Mouse (Mus musculus) MEL (cell line): Measurements from ENCODE around the gene Ap2b1. TPM values are rescaled to one million over a fixed set of nuclear protein-coding genes. Genes with fewer than 3 reads are reported as not detected.

Source experiments
- DNase-seq: peaks from one replicate; pipeline ENCODE4 v3.0.0; 2011; ENCODE audit warnings: low read depth, low spot score
- H3K27ac ChIP-seq: 2 replicates; pipeline ENCODE4 v1.5.1; 2012; ENCODE audit warnings: low read depth, mild to moderate bottlenecking, control low read depth, low read length, moderate library complexity; ENCODE audit not compliant: control insufficient read depth
- H3K27me3 ChIP-seq, 2 experiments: fragments of 150-350 bp in 1 of 2; sonication (generic) in 1 of 2; 2 replicates each; pipeline ENCODE4 v1.6.1; 2012; ENCODE audit warnings: low read length in 2 of 2, mild to moderate bottlenecking in 2 of 2, improper control_type of control experiment in 1 of 2, moderate library complexity in 1 of 2; ENCODE audit not compliant: insufficient read depth in 2 of 2, control insufficient read depth in 1 of 2
- H3K36me3 ChIP-seq, 2 experiments: 2 replicates each; pipeline ENCODE4 v1.6.1; 2012 to 2014; ENCODE audit warnings: low read length in 2 of 2, improper control_type of control experiment in 1 of 2, inconsistent platforms in 1 of 2, mild to moderate bottlenecking in 1 of 2; ENCODE audit not compliant: insufficient read depth in 2 of 2, control insufficient read depth in 1 of 2
- H3K4me1 ChIP-seq, 2 experiments: fragments of 150-350 bp in 1 of 2; sonication (generic) in 1 of 2; 2 replicates each; pipeline ENCODE4 v1.6.1; 2012; ENCODE audit warnings: low read length in 2 of 2, improper control_type of control experiment in 1 of 2, mild to moderate bottlenecking in 1 of 2; ENCODE audit not compliant: insufficient read depth in 2 of 2, control insufficient read depth in 1 of 2
- H3K4me3 ChIP-seq, 2 experiments: fragments of 150-350 bp in 1 of 2; sonication (generic) in 1 of 2; 2 replicates each; pipeline ENCODE4 v1.5.1; 2012; ENCODE audit warnings: low read depth in 2 of 2, low read length in 2 of 2, mild to moderate bottlenecking in 2 of 2, moderate library complexity in 2 of 2, control low read depth in 1 of 2, improper control_type of control experiment in 1 of 2; ENCODE audit not compliant: control insufficient read depth in 1 of 2, insufficient read depth in 1 of 2
- H3K79me2 ChIP-seq: 2 replicates; pipeline ENCODE4 v1.6.1; 2012; ENCODE audit warnings: mild to moderate bottlenecking, low read length, moderate library complexity; ENCODE audit not compliant: control insufficient read depth, poor library complexity, insufficient read depth
- H3K9ac ChIP-seq: 2 replicates; pipeline ENCODE4 v1.6.1; 2012; ENCODE audit warnings: low read depth, mild to moderate bottlenecking, control low read depth, low read length, moderate library complexity; ENCODE audit not compliant: control insufficient read depth, poor library complexity, severe bottlenecking
- H3K9me3 ChIP-seq: fragments of 150-350 bp; sonication (generic); replicated peaks from 2 replicates; pipeline ENCODE4 v1.6.1; 2012; ENCODE audit warnings: mild to moderate bottlenecking, low read length, improper control_type of control experiment, moderate library complexity; ENCODE audit not compliant: insufficient read depth
- BHLHE40 ChIP-seq: IDR thresholded peaks from 2 replicates; pipeline ENCODE4 v1.6.1; 2012; ENCODE audit warnings: low read depth, mild to moderate bottlenecking, inconsistent platforms, low read length, improper control_type of control experiment, borderline replicate concordance
- CHD1 ChIP-seq: IDR thresholded peaks from 2 replicates; pipeline ENCODE4 v1.6.1; 2012; ENCODE audit warnings: low read depth, mild to moderate bottlenecking, inconsistent platforms, low read length, improper control_type of control experiment
- CHD2 ChIP-seq: IDR thresholded peaks from 2 replicates; pipeline ENCODE4 v1.6.1; 2011; ENCODE audit warnings: low read length, improper control_type of control experiment
- CTCF ChIP-seq, 3 experiments: IDR thresholded peaks in 2 of 3; conservative IDR thresholded peaks in 1 of 3; 2 replicates each; pipeline ENCODE4 v1.5.1; 2011 to 2012; ENCODE audit warnings: low read length in 3 of 3, low read depth in 2 of 3, mild to moderate bottlenecking in 2 of 3, improper control_type of control experiment in 1 of 3, inconsistent platforms in 1 of 3, mixed read lengths in 1 of 3, moderate library complexity in 1 of 3; ENCODE audit not compliant: control insufficient read depth in 1 of 3, insufficient read depth in 1 of 3, poor library complexity in 1 of 3, severe bottlenecking in 1 of 3
- ELF1 ChIP-seq: IDR thresholded peaks from 2 replicates; pipeline ENCODE4 v1.6.1; 2014; ENCODE audit warnings: low read depth, mild to moderate bottlenecking, inconsistent platforms, low read length, improper control_type of control experiment, moderate library complexity
- EP300 ChIP-seq, 2 experiments: IDR thresholded peaks; 2 replicates each; pipeline ENCODE4 v1.6.1; 2011; ENCODE audit warnings: improper control_type of control experiment in 2 of 2, low read length in 2 of 2, low read depth in 1 of 2, mild to moderate bottlenecking in 1 of 2
- ETS1 ChIP-seq: IDR thresholded peaks from 2 replicates; pipeline ENCODE4 v1.6.1; 2012; ENCODE audit warnings: low read depth, mild to moderate bottlenecking, inconsistent platforms, low read length, improper control_type of control experiment, moderate library complexity
- GATA1 ChIP-seq: IDR thresholded peaks from 2 replicates; pipeline ENCODE4 v1.6.1; 2011; ENCODE audit warnings: low read depth, low read length, improper control_type of control experiment
- HCFC1 ChIP-seq: IDR thresholded peaks from 2 replicates; pipeline ENCODE4 v1.6.1; 2012; ENCODE audit warnings: low read depth, mild to moderate bottlenecking, inconsistent platforms, low read length, improper control_type of control experiment, moderate library complexity
- JUND ChIP-seq: IDR thresholded peaks from 2 replicates; pipeline ENCODE4 v1.6.1; 2011; ENCODE audit warnings: low read depth, mild to moderate bottlenecking, improper control_type of control experiment, low read length
- KAT2A ChIP-seq: conservative IDR thresholded peaks from 2 replicates; pipeline ENCODE4 v1.6.1; 2012; ENCODE audit warnings: low read depth, low read length, improper control_type of control experiment, inconsistent platforms
- MAFK ChIP-seq: IDR thresholded peaks from 2 replicates; pipeline ENCODE4 v1.6.1; 2011; ENCODE audit warnings: low read depth, mild to moderate bottlenecking, low read length, improper control_type of control experiment, borderline replicate concordance
- MAX ChIP-seq: IDR thresholded peaks from 2 replicates; pipeline ENCODE4 v1.6.1; 2011; ENCODE audit warnings: low read length, improper control_type of control experiment
- MAZ ChIP-seq: IDR thresholded peaks from 2 replicates; pipeline ENCODE4 v1.6.1; 2012; ENCODE audit warnings: low read depth, mild to moderate bottlenecking, inconsistent platforms, low read length, improper control_type of control experiment
- MEF2A ChIP-seq: IDR thresholded peaks from 2 replicates; pipeline ENCODE4 v1.6.1; 2014; ENCODE audit warnings: low read depth, mild to moderate bottlenecking, inconsistent platforms, low read length, improper control_type of control experiment; ENCODE audit not compliant: poor library complexity, insufficient replicate concordance, severe bottlenecking; ENCODE audit errors: extremely low read depth
- MXI1 ChIP-seq: IDR thresholded peaks from 2 replicates; pipeline ENCODE4 v1.6.1; 2011; ENCODE audit warnings: mild to moderate bottlenecking, low read depth, low read length, improper control_type of control experiment
- MYB ChIP-seq: IDR thresholded peaks from 2 replicates; pipeline ENCODE4 v1.6.1; 2011; ENCODE audit warnings: mild to moderate bottlenecking, low read depth, low read length, improper control_type of control experiment
- NELFE ChIP-seq: IDR thresholded peaks from 2 replicates; pipeline ENCODE4 v1.6.1; 2011; ENCODE audit warnings: low read depth, low read length, improper control_type of control experiment
- NRF1 ChIP-seq: IDR thresholded peaks from 2 replicates; pipeline ENCODE4 v1.6.1; 2014; ENCODE audit warnings: low read depth, mild to moderate bottlenecking, inconsistent platforms, low read length, improper control_type of control experiment, moderate library complexity; ENCODE audit not compliant: poor library complexity, insufficient read depth, severe bottlenecking
- POLR2A ChIP-seq, 2 experiments: IDR thresholded peaks; 2 replicates each; pipeline ENCODE4 v1.6.1; 2011 to 2012; ENCODE audit warnings: low read length in 2 of 2, mild to moderate bottlenecking in 2 of 2, control low read depth in 1 of 2, improper control_type of control experiment in 1 of 2, low read depth in 1 of 2, moderate library complexity in 1 of 2; ENCODE audit not compliant: control insufficient read depth in 1 of 2, insufficient read depth in 1 of 2, poor library complexity in 1 of 2
- POLR2AphosphoS2 ChIP-seq: IDR thresholded peaks from 2 replicates; pipeline ENCODE4 v1.6.1; 2011; ENCODE audit warnings: low read length, improper control_type of control experiment
- POLR2AphosphoS5 ChIP-seq: IDR thresholded peaks from 2 replicates; pipeline ENCODE4 v1.6.1; 2012; ENCODE audit warnings: low read depth, borderline replicate concordance, mild to moderate bottlenecking, inconsistent platforms, low read length, moderate library complexity, mixed read lengths
- RAD21 ChIP-seq: IDR thresholded peaks from 2 replicates; pipeline ENCODE4 v1.6.1; 2011; ENCODE audit warnings: mild to moderate bottlenecking, low read depth, low read length, improper control_type of control experiment
- RCOR1 ChIP-seq: IDR thresholded peaks from 2 replicates; pipeline ENCODE4 v1.6.1; 2012; ENCODE audit warnings: low read depth, mild to moderate bottlenecking, inconsistent platforms, low read length, improper control_type of control experiment
- SIN3A ChIP-seq: IDR thresholded peaks from 2 replicates; pipeline ENCODE4 v1.6.1; 2012; ENCODE audit warnings: low read length, improper control_type of control experiment, inconsistent platforms
- SMC3 ChIP-seq: IDR thresholded peaks from 2 replicates; pipeline ENCODE4 v1.6.1; 2011; ENCODE audit warnings: low read depth, low read length, improper control_type of control experiment
- TAL1 ChIP-seq: IDR thresholded peaks from 2 replicates; pipeline ENCODE4 v1.6.1; 2012; ENCODE audit warnings: mild to moderate bottlenecking, inconsistent platforms, low read length, moderate library complexity, mixed read lengths
- TBP ChIP-seq: IDR thresholded peaks from 2 replicates; pipeline ENCODE4 v1.8.0; 2011; ENCODE audit warnings: low read depth, low read length, improper control_type of control experiment
- TCF12 ChIP-seq: IDR thresholded peaks from 2 replicates; pipeline ENCODE4 v1.6.1; 2014; ENCODE audit warnings: low read depth, mild to moderate bottlenecking, inconsistent platforms, low read length, improper control_type of control experiment, moderate library complexity
- UBTF ChIP-seq: IDR thresholded peaks from 2 replicates; pipeline ENCODE4 v1.6.1; 2012; ENCODE audit warnings: low read depth, mild to moderate bottlenecking, inconsistent platforms, low read length, improper control_type of control experiment, moderate library complexity, borderline replicate concordance; ENCODE audit not compliant: insufficient read depth
- USF1 ChIP-seq: IDR thresholded peaks from 2 replicates; pipeline ENCODE4 v1.6.1; 2014; ENCODE audit warnings: low read depth, mild to moderate bottlenecking, inconsistent platforms, low read length, improper control_type of control experiment, moderate library complexity
- USF2 ChIP-seq, 2 experiments: IDR thresholded peaks; 2 replicates each; pipeline ENCODE4 v1.6.1; 2011 to 2012; ENCODE audit warnings: improper control_type of control experiment in 2 of 2, low read length in 2 of 2, borderline replicate concordance in 1 of 2, inconsistent platforms in 1 of 2, low read depth in 1 of 2, mild to moderate bottlenecking in 1 of 2; ENCODE audit not compliant: insufficient read depth in 1 of 2
- ZC3H11A ChIP-seq: IDR thresholded peaks from 2 replicates; pipeline ENCODE4 v1.6.1; 2012; ENCODE audit warnings: low read depth, mild to moderate bottlenecking, inconsistent platforms, low read length, improper control_type of control experiment
- ZMIZ1 ChIP-seq: IDR thresholded peaks from 2 replicates; pipeline ENCODE4 v1.6.1; 2012; ENCODE audit warnings: low read depth, mild to moderate bottlenecking, inconsistent platforms, low read length, improper control_type of control experiment, moderate library complexity
- ZNF384 ChIP-seq: IDR thresholded peaks from 2 replicates; pipeline ENCODE4 v1.6.1; 2012; ENCODE audit warnings: low read depth, mild to moderate bottlenecking, inconsistent platforms, low read length, improper control_type of control experiment
- polyA plus RNA-seq, 2 experiments: library from polyadenylated mRNA; stranded (reverse) in 1 of 2; unstranded in 1 of 2; fragments of >175 nt in 1 of 2; fragments of >200 nt in 1 of 2; gene quantifications; 2 replicates each; pipeline versions ENCODE4 v1.2.1 to v1.2.4; 2012; ENCODE audit warnings: low replicate concordance in 2 of 2, low read depth in 1 of 2; ENCODE audit not compliant: insufficient read length in 2 of 2, insufficient read depth in 1 of 2, missing spikeins in 1 of 2
- total RNA-seq: library from RNA; depleted of rRNA; stranded (reverse); fragments of 300-350 nt; gene quantifications from 2 replicates; pipeline ENCODE4 v1.2.3, GENCODE M21; 2012

The Ap2b1 gene
- total and polyA plus RNA-seq, 3 experiments = 60.6 to 165 (median 68.9) TPM

- peak; percentile 99 for DNase-seq
- peak overlapping the region; percentile 85 for H3K27ac ChIP-seq
- H3K9me3 ChIP-seq = no peaks in the 10 kb centered on the region
- H3K4me1 ChIP-seq = peaks cover 17 to 24% of the 10 kb centered on the region in 2 experiments
- peak overlapping the region; percentile 90 for H3K9ac ChIP-seq
- H3K27me3 ChIP-seq = no peaks in the 10 kb centered on the region
- peaks cover 28% of the 10 kb centered on the region for H3K79me2 ChIP-seq
- H3K4me3 ChIP-seq = peak overlapping the region; percentile 72 to 75
- peaks cover 15 to 52% of the 10 kb centered on the region in 2 experiments for H3K36me3 ChIP-seq
- no peak for TF ChIP-seq UBTF
- no peak; the same call in 1 of the 2 replicates for TF ChIP-seq KAT2A
- no peak for TF ChIP-seq NRF1
- peak; percentile 99 for TF ChIP-seq USF1
- TF ChIP-seq POLR2AphosphoS2 = peak; percentile 53; the same call in 1 of the 2 replicates
- no peak for TF ChIP-seq EP300 (IDR thresholded peaks at IDR 0.05; ENCODE audit: low read depth in 1 of 2, low read length in 2 of 2)
- peak; percentile 93 for TF ChIP-seq NELFE
- TF ChIP-seq ZNF384 = peak; percentile 83
- TF ChIP-seq POLR2A (IDR thresholded peaks at IDR 0.05; ENCODE audit: control insufficient read depth in 1 of 2, insufficient read depth in 1 of 2, low read depth in 1 of 2, low read length in 2 of 2, poor library complexity in 1 of 2) = peak; percentile 76 to 96; a peak in 3 of 4 replicates
- peak; percentile 93 for TF ChIP-seq TBP
- 0 out of 2 replicates have a peak, but pooled peaks have one; percentile 44 for TF ChIP-seq POLR2AphosphoS5
- no peak for TF ChIP-seq RAD21
- TF ChIP-seq ZMIZ1 = peak; percentile 74
- TF ChIP-seq BHLHE40 = peak; percentile 71; the same call in 1 of the 2 replicates
- TF ChIP-seq MYB = no peak
- no peak for TF ChIP-seq CHD2
- TF ChIP-seq ETS1 = peak; percentile 15; the same call in 1 of the 2 replicates
- TF ChIP-seq MEF2A = no peak
- TF ChIP-seq MAX = peak; percentile 97
- TF ChIP-seq MAFK = no peak
- peak; percentile 87 for TF ChIP-seq SIN3A
- peak; percentile 92; the same call in 1 of the 2 replicates for TF ChIP-seq CHD1
- no peak for TF ChIP-seq SMC3
- no peak for TF ChIP-seq TAL1
- no peak for TF ChIP-seq JUND
- TF ChIP-seq GATA1 = no peak
- TF ChIP-seq MXI1 = peak; percentile 88
- no peak for TF ChIP-seq CTCF (IDR thresholded peaks at IDR 0.05 in 2 of 3, conservative IDR thresholded peaks at IDR 0.05 in 1 of 3; ENCODE audit: control insufficient read depth in 1 of 3, insufficient read depth in 1 of 3, low read depth in 2 of 3, low read length in 3 of 3, poor library complexity in 1 of 3, severe bottlenecking in 1 of 3)
- no peak for TF ChIP-seq ZC3H11A
- 0 out of 2 replicates have a peak, but pooled peaks have one; percentile 7 for TF ChIP-seq RCOR1
- peak; percentile 91 to 97 for TF ChIP-seq USF2 (IDR thresholded peaks at IDR 0.05; ENCODE audit: borderline replicate concordance in 1 of 2, insufficient read depth in 1 of 2, low read depth in 1 of 2, low read length in 2 of 2)
- TF ChIP-seq HCFC1 = peak; percentile 85
- TF ChIP-seq ELF1 = peak; percentile 41; the same call in 1 of the 2 replicates
- TF ChIP-seq TCF12 = peak; percentile 63
- peak; percentile 64; the same call in 1 of the 2 replicates for TF ChIP-seq MAZ
Observed at GRCm38 (mm10) chr11:83291375-83292250, 7.2 kb upstream of the Ap2b1 start.
